Mouse (Mus musculus): Measurements from ENCODE around the gene Rfng.
"Not testable (repeated sequence)": the region's sequence is repeated elsewhere in the genome, so short reads cannot be mapped to it uniquely, and the experiment has no call there.

The Rfng gene

GRCm38 (mm10) chr11:120773463-120774190 lies 10.4 kb downstream of the Rfng start:
- no peak for DNase-seq (ENCODE audit: low read depth, low spot score)

GRCm38 (mm10) chr11:120772749-120773148 lies 11.3 kb downstream of the Rfng start:
- no peak for DNase-seq (ENCODE audit: low read depth, low spot score)

- DNase-seq (ENCODE audit: low read depth, low spot score): no peak
These were observed 15.8 kb downstream of the Rfng start for GRCm38 (mm10) chr11:120768206-120768605.

DNA sequence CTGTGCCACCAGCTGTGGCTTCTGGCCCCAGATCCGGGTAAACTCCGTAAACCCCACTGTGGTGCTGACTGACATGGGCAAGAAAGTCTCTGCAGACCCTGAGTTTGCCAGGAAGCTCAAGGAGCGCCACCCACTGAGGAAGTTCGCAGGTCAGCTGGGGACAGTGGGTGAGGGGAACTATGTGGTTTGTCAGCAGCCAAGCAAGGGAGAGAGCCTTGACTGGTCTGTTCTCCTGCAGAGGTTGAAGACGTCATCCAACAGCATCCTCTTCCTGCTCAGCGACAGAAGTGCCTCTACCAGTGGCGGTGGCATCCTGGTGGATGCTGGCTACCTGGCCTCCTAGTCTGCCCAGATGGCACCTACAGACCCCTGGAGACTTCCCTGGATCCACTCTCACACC lies 17.0 kb downstream of the Rfng start:
- DNase-seq (ENCODE audit: low read depth, low spot score): not testable (repeated sequence)

DNA sequence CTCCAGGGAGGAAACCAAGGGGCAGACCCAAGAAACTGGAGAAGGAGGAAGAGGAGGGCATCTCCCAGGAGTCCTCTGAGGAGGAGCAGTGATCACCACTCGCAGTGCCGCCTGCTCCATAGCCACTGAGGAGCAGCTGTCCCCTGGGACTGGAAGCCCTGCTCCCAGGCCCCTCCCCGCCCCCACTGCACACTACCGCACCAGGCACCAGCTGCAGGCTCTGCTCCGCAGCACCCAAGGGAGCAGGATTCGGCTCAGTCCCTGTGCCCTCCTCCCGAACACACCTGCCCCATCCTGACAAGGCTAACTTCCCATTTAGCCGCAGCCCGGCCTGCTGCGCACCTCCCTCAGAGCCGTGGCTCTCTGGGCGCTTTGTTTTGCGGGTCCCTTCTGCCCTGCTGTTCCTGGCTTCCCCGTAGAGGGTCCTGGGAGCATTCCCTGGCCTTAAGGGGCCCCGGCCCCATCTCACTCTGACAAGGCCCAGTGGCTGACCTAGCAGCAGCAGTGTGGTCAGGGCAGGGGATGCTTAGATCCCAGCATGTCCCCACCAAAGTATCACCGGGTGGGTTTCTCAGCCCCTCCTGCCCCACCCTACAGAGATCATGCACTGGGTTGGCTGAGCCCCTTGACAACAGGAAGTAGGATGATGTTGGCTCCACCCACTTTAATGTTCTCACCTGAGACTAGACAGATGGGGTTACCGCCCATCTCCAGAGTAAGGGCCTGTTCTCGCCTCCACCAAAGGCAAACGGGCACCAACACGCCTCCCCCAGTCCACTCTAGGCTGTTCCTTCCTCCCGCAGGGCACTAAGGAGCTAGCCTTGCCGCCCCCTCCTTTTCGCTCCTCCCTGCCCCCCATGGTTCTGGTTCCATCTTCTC lies 20.6 kb downstream of the Rfng start:
- DNase-seq (ENCODE audit: low read depth, low spot score): not testable (repeated sequence)

DNA sequence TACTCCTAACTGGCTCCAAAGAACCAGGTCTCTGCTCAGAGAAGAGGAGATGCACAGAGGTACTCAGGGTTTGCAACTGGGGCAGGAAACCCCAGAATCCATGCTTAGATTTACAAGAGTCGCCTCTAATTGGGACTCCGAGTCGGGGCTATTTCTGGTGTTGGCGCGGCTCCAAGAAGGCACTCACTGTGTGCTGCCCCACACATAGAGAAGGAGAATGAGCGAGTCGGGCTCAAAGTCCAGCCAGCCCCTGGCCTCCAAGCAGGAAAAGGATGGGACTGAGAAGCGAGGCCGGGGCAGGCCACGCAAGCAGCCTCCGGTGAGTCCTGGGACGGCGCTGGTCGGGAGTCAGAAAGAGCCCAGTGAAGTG lies 21.4 kb downstream of the Rfng start, which contains the start of gene Hmga1b:
Gene Hmga1b (plus strand): TSS at position 123 of the 370 bp plus-strand sequence.
- DNase-seq (ENCODE audit: low read depth, low spot score): not testable (repeated sequence)

- no peak for DNase-seq (ENCODE audit: low read depth, low spot score)
These were observed 22.0 kb downstream of the Rfng start for GRCm38 (mm10) chr11:120761811-120762671.

DNA sequence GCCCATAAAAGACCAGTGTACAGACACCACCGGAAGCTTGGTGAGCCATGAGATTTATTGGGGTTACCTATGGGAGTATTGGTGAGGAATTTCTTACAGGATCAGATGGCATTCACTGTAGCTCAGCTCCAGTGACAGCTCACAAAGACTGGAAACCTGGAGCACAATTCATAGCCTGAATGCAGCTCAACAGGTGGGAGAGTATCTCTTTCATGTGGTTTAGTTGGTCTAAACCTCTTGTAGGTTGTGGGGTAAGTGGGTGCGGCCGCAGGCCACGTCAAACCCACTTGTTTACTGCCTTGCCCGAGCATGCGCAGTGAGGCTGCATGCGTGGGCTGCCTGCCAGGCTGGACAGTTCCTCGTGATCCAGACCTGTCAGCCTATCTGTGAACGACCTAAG lies 23.8 kb downstream of the Rfng start:
- no peak for DNase-seq (ENCODE audit: low read depth, low spot score)

DNA sequence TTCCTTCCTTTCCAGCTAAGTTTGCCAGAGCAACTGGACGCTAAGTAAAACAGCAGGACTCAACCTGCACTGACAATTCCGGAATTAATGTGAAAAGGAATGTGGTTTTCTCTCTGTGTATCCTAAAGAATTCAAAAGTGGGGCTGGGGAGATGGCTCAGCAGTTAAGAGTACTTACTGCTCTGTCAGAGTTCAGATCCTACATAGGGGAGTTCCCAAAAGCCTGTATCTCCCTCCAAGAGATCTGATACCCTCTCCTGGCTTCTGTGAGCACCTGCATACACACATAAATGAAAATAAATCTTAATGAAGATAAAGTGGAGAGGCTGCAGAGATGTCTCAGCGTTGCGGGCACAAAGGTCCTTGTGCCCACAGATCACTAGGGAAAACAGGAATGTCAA lies 32.4 kb downstream of the Rfng start:
- DNase-seq (ENCODE audit: low read depth, low spot score): no peak

DNA sequence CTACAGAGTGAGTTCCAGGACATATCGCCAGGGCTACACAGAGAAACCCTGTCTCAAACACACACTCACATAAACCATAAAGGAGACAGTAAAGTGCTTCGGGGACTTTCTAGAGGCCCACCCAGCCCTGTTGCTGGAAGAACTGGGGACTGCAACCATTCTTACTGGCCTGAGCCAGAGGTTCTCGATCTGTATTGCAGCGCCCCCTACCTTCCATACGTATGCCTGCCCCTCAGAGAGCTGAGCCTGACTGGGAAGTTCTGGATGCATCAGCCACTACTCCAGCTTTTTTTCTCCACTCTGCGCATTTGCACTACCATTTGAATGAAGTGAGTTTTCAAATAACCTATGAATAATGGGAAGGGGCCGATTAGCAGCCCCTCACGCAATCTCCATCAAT lies 34.6 kb downstream of the Rfng start:
- no peak for DNase-seq (ENCODE audit: low read depth, low spot score)

- DNase-seq (ENCODE audit: low read depth, low spot score): no peak
These were observed 36.0 kb downstream of the Rfng start for GRCm38 (mm10) chr11:120747974-120748373.

GRCm38 (mm10) chr11:120744121-120744701 lies 39.8 kb downstream of the Rfng start:
- no peak for DNase-seq (ENCODE audit: low read depth, low spot score)

GRCm38 (mm10) chr11:120740981-120741380 lies 43.0 kb downstream of the Rfng start:
- no peak for DNase-seq (ENCODE audit: low read depth, low spot score)

GRCm38 (mm10) chr11:120736424-120736823 lies 47.6 kb downstream of the Rfng start:
- no peak for DNase-seq (ENCODE audit: low read depth, low spot score)

GRCm38 (mm10) chr11:120733521-120733920 lies 50.5 kb downstream of the Rfng start:
- DNase-seq (ENCODE audit: low read depth, low spot score): no peak

- DNase-seq (ENCODE audit: low read depth, low spot score): peak; percentile 63
These were observed 51.9 kb downstream of the Rfng start, which contains the start of gene Cbr2 for GRCm38 (mm10) chr11:120731858-120732680. Gene Cbr2 (minus strand): TSS chr11:120732114.

- no peak for DNase-seq (ENCODE audit: low read depth, low spot score)
These were observed 52.6 kb downstream of the Rfng start for GRCm38 (mm10) chr11:120731395-120731794.

All from skeletal muscle tissue, adult 2 months (tissue).